Mouse (Mus musculus): ENCODE measurements around the gene Ccdc30.
A peak's percentile ranks its signal among the peaks of the same experiment; 100 is the strongest.

DNA sequence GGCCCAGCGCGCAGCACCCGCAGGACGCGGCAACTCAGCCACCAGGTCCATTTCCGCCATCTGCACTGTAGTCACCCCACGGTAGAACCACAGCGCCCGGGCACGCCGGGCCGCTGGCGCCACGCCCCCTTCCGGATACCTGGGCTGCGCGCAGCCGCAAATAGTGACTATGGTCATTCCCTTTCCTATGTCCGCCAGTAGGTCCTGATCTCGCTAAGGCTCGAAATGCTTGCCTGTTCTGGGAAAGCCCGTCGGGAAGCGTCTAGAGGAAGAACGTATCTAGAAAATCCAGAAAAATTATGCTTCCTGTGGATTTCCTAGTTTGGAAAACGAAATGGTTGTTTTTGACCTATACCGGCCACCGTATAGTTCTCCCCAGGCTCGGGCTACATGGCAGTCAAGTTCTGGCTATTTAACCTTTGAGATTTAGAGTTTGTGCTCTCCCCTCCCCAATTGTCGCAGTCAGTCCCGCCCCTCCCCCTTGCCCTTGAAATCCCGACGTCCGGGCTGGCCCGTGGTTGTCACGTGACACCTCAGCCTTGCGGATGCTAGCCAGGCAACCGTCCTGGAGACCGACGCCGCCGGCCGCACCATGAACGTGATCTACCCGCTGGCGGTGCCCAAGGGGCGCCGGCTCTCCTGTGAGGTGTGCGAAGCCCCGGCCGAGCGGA is 7.1 kb upstream of the Ccdc30 start, which contains the start of the genes Ppcs and Zmynd12:
- TF ChIP-seq POLR2A (IDR thresholded peaks at IDR 0.05; ENCODE audit: borderline replicate concordance, insufficient read depth, low read length) = peak; percentile 64
- peak; percentile 17; the same call in 1 of the 2 replicates for TF ChIP-seq CTCF (IDR thresholded peaks at IDR 0.05; ENCODE audit: borderline replicate concordance, insufficient read depth, low read depth, low read length)
